Mouse (Mus musculus) cerebral cortex, adult 2 months (tissue): Measurements from ENCODE around the gene Gm20388.

Experiments used
- WGBS: fragments of 180-500 bp; shearing (Covaris S2); methylation state at CpG from one replicate; pipeline ENCODE4 v1.1.7; 2018; 5-methylcytosine and 5-hydroxymethylcytosine counted together

The Gm20388 gene

GRCm38 (mm10) chr8:123768492-123769356 lies 3858.1 kb downstream of the Gm20388 start:
- WGBS: 42% methylated on average over 16 of the region's 16 CpGs

- WGBS: 77% methylated on average over 12 of the region's 12 CpGs
Observed at GRCm38 (mm10) chr8:123773468-123773867, 3862.8 kb downstream of the Gm20388 start.

- 96% methylated on average over 1 of the region's 1 CpGs for WGBS
Observed at GRCm38 (mm10) chr8:123774491-123774890, 3863.8 kb downstream of the Gm20388 start.

- 60% methylated on average over 7 of the region's 7 CpGs for WGBS
Observed at GRCm38 (mm10) chr8:123777319-123777718, 3866.7 kb downstream of the Gm20388 start.

GRCm38 (mm10) chr8:123780471-123780870 lies 3869.8 kb downstream of the Gm20388 start:
- 76% methylated on average over 3 of the region's 3 CpGs for WGBS

- 80% methylated on average over 8 of the region's 8 CpGs for WGBS
Observed at GRCm38 (mm10) chr8:123781256-123781655, 3870.6 kb downstream of the Gm20388 start.

- WGBS: 9% methylated on average over 6 of the region's 6 CpGs
Observed at GRCm38 (mm10) chr8:123783525-123784249, 3873.0 kb downstream of the Gm20388 start.

GRCm38 (mm10) chr8:123786166-123786565 lies 3875.5 kb downstream of the Gm20388 start:
- 73% methylated on average over 6 of the region's 6 CpGs for WGBS

GRCm38 (mm10) chr8:123786644-123787043 lies 3876.0 kb downstream of the Gm20388 start:
- 83% methylated on average over 6 of the region's 6 CpGs for WGBS

- WGBS: 60% methylated on average over 21 of the region's 21 CpGs
Observed at GRCm38 (mm10) chr8:123787254-123787897, 3876.7 kb downstream of the Gm20388 start.

- 39% methylated on average over 14 of the region's 14 CpGs for WGBS
Observed at GRCm38 (mm10) chr8:123788416-123789170, 3878.0 kb downstream of the Gm20388 start.

- WGBS: 79% methylated on average over 9 of the region's 9 CpGs
Observed at GRCm38 (mm10) chr8:123789461-123789860, 3878.8 kb downstream of the Gm20388 start.

- WGBS: under 1% methylated on average over 4 of the region's 4 CpGs
Observed at GRCm38 (mm10) chr8:123789970-123790369, 3879.3 kb downstream of the Gm20388 start.

GRCm38 (mm10) chr8:123791101-123791844 lies 3880.6 kb downstream of the Gm20388 start:
- 83% methylated on average over 16 of the region's 16 CpGs for WGBS

GRCm38 (mm10) chr8:123791845-123792225 lies 3881.2 kb downstream of the Gm20388 start:
- 91% methylated on average over 7 of the region's 7 CpGs for WGBS

- 71% methylated on average over 10 of the region's 10 CpGs for WGBS
Observed at GRCm38 (mm10) chr8:123793900-123794299, 3883.3 kb downstream of the Gm20388 start.

- 88% methylated on average over 4 of the region's 4 CpGs for WGBS
Observed at GRCm38 (mm10) chr8:123794766-123795165, 3884.1 kb downstream of the Gm20388 start.

GRCm38 (mm10) chr8:123796758-123797157 lies 3886.1 kb downstream of the Gm20388 start:
- WGBS: 70% methylated on average over 4 of the region's 4 CpGs

- 95% methylated on average over 15 of the region's 15 CpGs for WGBS
Observed at GRCm38 (mm10) chr8:123797928-123798327, 3887.3 kb downstream of the Gm20388 start.

- WGBS: 85% methylated on average over 6 of the region's 6 CpGs
Observed at GRCm38 (mm10) chr8:123799434-123799833, 3888.8 kb downstream of the Gm20388 start.

GRCm38 (mm10) chr8:123799885-123800284 lies 3889.2 kb downstream of the Gm20388 start:
- 59% methylated on average over 3 of the region's 3 CpGs for WGBS
